Mouse (Mus musculus) neural tube, embryonic 13.5 days (tissue): ENCODE measurements around the gene Ankrd33b. TPM values are rescaled to one million over a fixed set of nuclear protein-coding genes. Genes with fewer than 3 reads are reported as not detected.

Experiments
- ATAC-seq: fragments of 200-750 bp; cut with Nextera tagmentation; 2 replicates; pipeline ENCODE4 v1.8.0; 2017; ENCODE audit warnings: low read depth, mild to moderate bottlenecking, moderate TSS enrichment, moderate library complexity
- H3K27ac ChIP-seq: fragments of 300-500 bp; sonication (generic); replicated peaks from 2 replicates; pipeline ENCODE4 v1.5.1; 2015; ENCODE audit warnings: moderate library complexity, mild to moderate bottlenecking, inconsistent platforms
- H3K27me3 ChIP-seq: fragments of 300-500 bp; sonication (generic); 2 replicates; pipeline ENCODE4 v1.6.1; 2015; ENCODE audit warnings: mild to moderate bottlenecking, inconsistent platforms
- H3K36me3 ChIP-seq: fragments of 300-500 bp; sonication (generic); 2 replicates; pipeline ENCODE4 v1.6.1; 2015; ENCODE audit warnings: mild to moderate bottlenecking, inconsistent platforms
- H3K4me1 ChIP-seq: fragments of 300-500 bp; sonication (generic); replicated peaks from 2 replicates; pipeline ENCODE4 v1.6.1; 2015; ENCODE audit warnings: inconsistent platforms
- H3K4me2 ChIP-seq: fragments of 300-500 bp; sonication (generic); 2 replicates; pipeline ENCODE4 v1.6.1; 2015; ENCODE audit warnings: inconsistent platforms, mild to moderate bottlenecking, moderate library complexity
- H3K4me3 ChIP-seq: fragments of 300-500 bp; sonication (generic); 2 replicates; pipeline ENCODE4 v1.5.1; 2015; ENCODE audit warnings: mild to moderate bottlenecking, inconsistent platforms
- H3K9ac ChIP-seq: fragments of 300-500 bp; sonication (generic); 2 replicates; pipeline ENCODE4 v1.6.1; 2015; ENCODE audit warnings: moderate library complexity, mild to moderate bottlenecking, inconsistent platforms
- H3K9me3 ChIP-seq: fragments of 300-500 bp; sonication (generic); 2 replicates; pipeline ENCODE4 v1.6.1; 2016; ENCODE audit warnings: inconsistent platforms
- WGBS: fragments of 180-500 bp; shearing (Covaris S2); methylation state at CpG from one replicate; pipeline ENCODE4 v1.1.7; 2015; 5-methylcytosine and 5-hydroxymethylcytosine counted together
- polyA plus RNA-seq: library from polyadenylated mRNA; unstranded; fragments of >200 nt; fragmentation: Nextera tagmentation; extraction: Ambion mirVana; gene quantifications from 2 replicates; pipeline ENCODE4 v1.2.1, GENCODE M21; 2015

Gene Ankrd33b
- polyA plus RNA-seq, 1 experiment from 2014 or later = 0.99 TPM

DNA sequence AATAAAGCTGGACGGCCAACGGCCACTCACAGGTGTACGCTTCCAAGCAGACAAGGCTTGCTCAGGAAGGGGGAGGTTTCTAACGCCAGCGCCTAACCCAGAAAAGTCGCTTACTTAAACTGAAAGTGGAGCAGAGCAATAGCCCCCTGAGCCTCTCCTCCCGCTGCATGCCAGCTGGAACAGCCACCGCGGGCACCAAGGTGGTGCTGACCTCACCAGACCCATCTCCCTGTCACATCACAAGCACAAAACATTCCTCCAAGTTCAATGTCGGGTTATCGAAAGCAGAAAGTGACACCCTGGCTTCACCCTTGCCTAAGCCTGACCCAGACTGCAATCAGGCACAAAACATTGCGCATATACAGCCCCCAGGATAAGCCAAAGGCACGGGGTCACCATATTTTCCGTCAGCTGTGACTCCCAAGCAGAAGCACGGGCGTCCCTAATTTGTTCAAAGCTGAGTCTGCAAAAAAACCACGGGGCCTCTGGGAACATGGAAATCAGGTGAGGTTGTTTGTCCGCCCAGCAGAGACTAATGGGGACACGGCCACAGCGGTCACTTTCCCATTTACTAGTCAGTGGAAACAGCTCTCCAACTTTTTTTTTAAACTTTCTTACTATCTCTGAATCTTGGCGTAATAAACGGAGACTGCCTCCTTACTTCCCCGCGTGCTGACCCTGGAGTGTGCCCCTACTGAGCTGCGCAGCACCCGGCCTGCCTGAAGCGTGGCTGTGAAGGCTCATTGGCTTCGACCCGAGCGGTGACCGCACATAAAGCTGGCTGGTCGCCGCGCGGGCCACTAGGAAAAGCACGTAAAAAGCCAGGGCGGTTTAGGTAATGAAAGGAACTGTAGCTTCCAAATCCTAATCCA is 1.6 kb downstream of the Ankrd33b start:
- Histone ChIP-seq H3K9ac (peak overlapping the region; percentile 72), H3K27ac (no peak overlapping the region), H3K9me3 (no peaks in the 10 kb centered on the region), H3K4me3 (peak overlapping the region; percentile 56), H3K36me3 (no peaks in the 10 kb centered on the region), H3K27me3 (peaks cover 81% of the 10 kb centered on the region), H3K4me1 (peaks cover 36% of the 10 kb centered on the region), H3K4me2 (peak overlapping the region; percentile 100)
- no peak for ATAC-seq
- 1% methylated on average over 37 of the region's 37 CpGs for WGBS

DNA sequence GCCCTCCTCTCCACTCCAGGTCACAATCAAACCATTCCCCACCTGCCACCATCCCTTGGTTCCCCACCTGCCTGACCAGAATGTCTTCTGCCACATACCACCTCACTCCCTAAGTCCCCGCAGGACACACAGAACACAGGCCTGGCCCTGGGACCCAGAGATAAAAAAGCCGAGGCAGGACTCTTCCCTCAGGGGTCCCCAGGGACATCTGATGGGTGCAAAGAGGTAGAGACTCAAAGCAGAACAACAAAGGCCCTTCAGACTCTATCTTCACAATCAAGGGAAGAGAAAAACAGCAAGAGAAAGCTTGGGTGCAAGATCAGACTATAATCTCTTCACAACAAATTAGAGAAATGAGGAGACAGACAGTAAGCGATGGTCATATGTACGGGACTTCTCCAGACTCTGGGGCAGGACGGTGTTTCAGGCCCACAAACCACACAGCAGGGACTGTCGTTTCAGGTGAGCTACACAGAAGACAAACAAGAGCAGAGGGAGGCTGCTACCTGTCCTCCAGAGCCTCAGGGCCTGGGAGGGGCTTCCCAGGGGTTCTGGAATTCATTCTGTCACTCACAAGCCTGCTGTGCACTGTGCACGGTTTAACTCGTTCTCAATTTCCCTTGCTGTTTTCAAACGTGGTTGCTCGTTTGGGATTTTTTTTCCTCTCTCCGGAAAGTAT is 2.3 kb downstream of the Ankrd33b start:
- H3K4me2 ChIP-seq = peak overlapping the region; percentile 100
- H3K9me3 ChIP-seq = no peaks in the 10 kb centered on the region
- H3K36me3 ChIP-seq = no peaks in the 10 kb centered on the region
- H3K4me3 ChIP-seq = peak overlapping the region; percentile 56
- H3K27me3 ChIP-seq = peaks cover 73% of the 10 kb centered on the region
- no peak for ATAC-seq
- no peak overlapping the region for H3K9ac ChIP-seq
- H3K27ac ChIP-seq = no peak overlapping the region
- 21% methylated on average over 11 of the region's 11 CpGs for WGBS
- H3K4me1 ChIP-seq = peaks cover 36% of the 10 kb centered on the region

DNA sequence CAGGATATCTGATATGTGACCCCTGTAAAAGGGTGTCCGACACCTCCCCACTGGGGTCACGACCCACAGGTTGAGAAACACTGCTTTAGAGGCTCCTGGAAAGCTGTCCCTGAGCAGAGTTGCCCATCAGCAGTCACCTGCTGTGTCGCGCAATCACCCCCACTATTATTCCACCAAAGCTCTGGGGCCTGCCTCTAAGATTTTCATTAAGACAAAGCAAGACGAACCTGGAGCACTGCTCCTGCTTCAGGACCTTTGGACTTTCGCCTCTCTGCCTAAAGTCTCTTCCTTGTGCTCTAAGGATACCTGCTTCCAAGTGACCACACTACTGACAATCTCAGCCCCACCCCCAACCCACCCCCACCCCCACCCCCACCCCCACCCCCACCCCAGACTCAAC is 3.1 kb downstream of the Ankrd33b start:
- ATAC-seq = no peak
- Histone ChIP-seq H3K4me3 (no peak overlapping the region), H3K27ac (no peak overlapping the region), H3K4me1 (peaks cover 35% of the 10 kb centered on the region), H3K27me3 (peaks cover 67% of the 10 kb centered on the region), H3K36me3 (no peaks in the 10 kb centered on the region), H3K9ac (no peak overlapping the region), H3K9me3 (no peaks in the 10 kb centered on the region), H3K4me2 (no peak overlapping the region)
- 57% methylated on average over 6 of the region's 6 CpGs for WGBS

DNA sequence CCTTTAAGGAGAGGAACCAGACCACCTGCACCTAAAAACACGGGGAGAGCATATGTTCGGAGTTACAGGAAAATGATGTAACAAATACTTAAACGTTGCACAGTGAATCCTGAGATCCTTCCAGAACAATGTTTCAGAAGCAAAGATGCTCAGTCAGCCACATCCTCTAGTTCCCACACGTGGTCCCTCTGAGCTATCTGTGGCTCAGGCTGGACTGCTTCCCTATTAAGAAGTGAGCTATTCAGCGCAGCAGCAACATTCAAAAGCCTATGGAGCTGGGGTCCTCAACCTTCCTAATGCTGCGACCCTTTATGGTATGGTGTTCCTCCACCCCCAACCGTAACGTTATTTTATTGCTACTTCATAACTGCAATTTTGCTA is 3.6 kb downstream of the Ankrd33b start:
- Histone ChIP-seq H3K9me3 (no peaks in the 10 kb centered on the region), H3K4me1 (peaks cover 31% of the 10 kb centered on the region), H3K27ac (no peak overlapping the region), H3K36me3 (no peaks in the 10 kb centered on the region), H3K9ac (no peak overlapping the region), H3K27me3 (peaks cover 63% of the 10 kb centered on the region), H3K4me2 (no peak overlapping the region), H3K4me3 (no peak overlapping the region)
- ATAC-seq = no peak
- 71% methylated on average over 8 of the region's 8 CpGs for WGBS

DNA sequence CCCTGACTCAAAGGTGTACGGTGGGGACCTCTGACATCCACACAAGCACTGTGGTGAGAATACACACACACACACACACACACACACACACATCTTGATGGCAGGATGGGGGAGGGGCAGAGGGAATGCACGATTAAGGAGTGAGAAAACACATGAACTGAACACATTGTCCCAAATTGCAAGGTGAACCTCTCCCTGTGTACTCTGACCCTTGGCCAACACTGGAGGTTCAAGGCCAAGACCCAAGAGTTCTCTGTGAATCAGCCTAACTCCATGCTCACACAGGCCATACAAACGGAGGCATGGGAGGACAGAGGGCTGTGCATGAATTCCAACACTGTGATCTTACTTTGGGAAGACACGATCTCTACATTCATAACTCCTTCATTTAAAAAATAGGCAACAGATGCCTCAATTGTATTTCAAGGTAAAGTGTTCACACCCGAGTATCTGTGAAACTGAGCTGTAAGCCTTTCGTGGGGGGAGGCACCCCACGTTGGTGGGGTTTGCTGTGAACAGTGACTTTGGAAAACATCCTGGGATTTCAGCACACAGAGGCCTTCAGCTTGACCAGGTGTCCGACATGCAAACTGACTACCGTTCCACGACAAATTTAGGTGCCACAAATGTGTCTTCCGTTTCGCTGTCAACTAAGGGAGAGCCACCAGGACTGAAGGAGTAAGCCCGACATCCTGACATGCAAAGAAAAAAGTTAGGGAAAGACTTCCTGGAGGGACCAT is 4.1 kb downstream of the Ankrd33b start:
- whole genome bisulfite sequencing = 84% methylated on average over 13 of the region's 13 CpGs
- no peak for ATAC-seq

DNA sequence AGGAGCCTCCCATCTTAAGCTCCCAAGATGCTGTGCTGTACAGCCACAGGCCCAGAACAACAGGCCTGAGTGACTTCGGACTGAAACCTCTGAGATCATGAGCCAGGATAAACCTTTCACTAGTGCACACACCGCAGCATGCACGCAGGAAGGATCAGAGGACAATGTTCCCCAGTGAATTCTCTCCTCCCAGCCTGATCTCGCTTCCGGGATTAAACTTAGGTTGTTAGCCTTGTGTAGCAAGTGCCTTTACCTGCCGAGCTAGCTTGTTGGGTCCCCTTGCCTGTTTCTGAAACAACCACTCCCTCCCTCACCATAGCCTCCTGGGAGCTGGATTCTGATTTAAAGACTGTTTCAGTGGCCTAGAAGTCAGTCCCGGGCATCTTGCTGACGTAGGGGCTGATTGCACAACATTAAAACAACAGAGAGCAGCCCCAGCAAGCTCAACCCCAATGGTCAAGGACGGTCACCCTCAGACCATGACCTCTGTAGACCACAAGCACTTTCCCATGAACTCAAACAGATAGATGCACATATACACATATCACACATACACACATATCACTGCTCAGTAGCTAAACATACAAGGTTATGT is 6.2 kb downstream of the Ankrd33b start:
- H3K4me3 ChIP-seq = no peak overlapping the region
- no peak overlapping the region for H3K9ac ChIP-seq
- H3K4me2 ChIP-seq = no peak overlapping the region
- H3K27me3 ChIP-seq = peaks cover 37% of the 10 kb centered on the region
- ATAC-seq = no peak
- no peaks in the 10 kb centered on the region for H3K36me3 ChIP-seq
- H3K9me3 ChIP-seq = no peaks in the 10 kb centered on the region
- 89% methylated on average over 9 of the region's 9 CpGs for WGBS
- peaks cover 11% of the 10 kb centered on the region for H3K4me1 ChIP-seq
- no peak overlapping the region for H3K27ac ChIP-seq

More for the DNA sequence above, 4.1 kb downstream of the Ankrd33b start:
- Histone ChIP-seq H3K4me2 (no peak overlapping the region), H3K27ac (no peak overlapping the region), H3K36me3 (no peaks in the 10 kb centered on the region), H3K4me1 (peaks cover 30% of the 10 kb centered on the region), H3K9ac (no peak overlapping the region), H3K9me3 (no peaks in the 10 kb centered on the region), H3K4me3 (no peak overlapping the region), H3K27me3 (peaks cover 58% of the 10 kb centered on the region)

DNA sequence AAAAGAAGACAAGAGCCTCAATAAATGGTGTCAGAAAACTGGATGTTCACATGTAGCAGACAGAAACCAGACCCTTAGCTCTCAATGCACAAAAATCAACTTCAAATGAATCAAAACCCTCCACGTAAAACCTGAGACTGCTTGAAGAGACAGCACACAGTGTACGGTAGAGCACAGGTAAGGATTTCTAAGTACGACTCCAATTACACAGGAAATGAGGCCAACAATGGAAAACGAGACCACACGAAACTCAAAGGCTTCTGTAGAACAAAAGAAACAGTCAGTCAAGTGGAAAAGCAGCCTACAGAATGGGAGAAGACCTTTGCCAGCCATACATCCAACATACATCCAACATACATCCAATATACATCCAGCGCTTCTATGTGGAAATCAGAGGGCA is 6.9 kb downstream of the Ankrd33b start:
- H3K9me3 ChIP-seq = no peaks in the 10 kb centered on the region
- no peak overlapping the region for H3K9ac ChIP-seq
- peaks cover 3% of the 10 kb centered on the region for H3K4me1 ChIP-seq
- no peak overlapping the region for H3K27ac ChIP-seq
- H3K4me2 ChIP-seq = no peak overlapping the region
- H3K4me3 ChIP-seq = no peak overlapping the region
- 84% methylated on average over 6 of the region's 6 CpGs for WGBS
- no peak for ATAC-seq
- H3K36me3 ChIP-seq = no peaks in the 10 kb centered on the region
- H3K27me3 ChIP-seq = peaks cover 29% of the 10 kb centered on the region

DNA sequence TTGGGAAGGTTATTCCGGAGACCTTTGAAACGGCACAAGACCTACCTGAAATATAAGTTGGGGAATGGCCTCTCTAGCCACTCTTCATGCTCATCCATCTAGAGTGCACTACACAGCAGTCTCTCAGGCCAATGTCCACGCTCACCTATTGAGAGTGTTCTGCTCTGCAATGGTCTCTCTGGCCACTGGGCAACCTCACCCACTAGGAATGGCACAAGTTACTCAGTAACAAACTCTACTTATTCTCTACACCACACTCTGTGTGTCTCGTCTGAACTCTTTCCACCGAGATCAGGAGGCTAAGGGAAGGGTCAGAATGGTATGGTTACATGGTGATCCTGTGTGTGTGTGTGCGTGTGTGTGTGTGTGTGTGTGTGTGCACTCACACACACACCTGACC is 7.7 kb downstream of the Ankrd33b start:
- 95% methylated on average over 6 of the region's 6 CpGs for WGBS
- peaks cover 22% of the 10 kb centered on the region for H3K27me3 ChIP-seq

DNA sequence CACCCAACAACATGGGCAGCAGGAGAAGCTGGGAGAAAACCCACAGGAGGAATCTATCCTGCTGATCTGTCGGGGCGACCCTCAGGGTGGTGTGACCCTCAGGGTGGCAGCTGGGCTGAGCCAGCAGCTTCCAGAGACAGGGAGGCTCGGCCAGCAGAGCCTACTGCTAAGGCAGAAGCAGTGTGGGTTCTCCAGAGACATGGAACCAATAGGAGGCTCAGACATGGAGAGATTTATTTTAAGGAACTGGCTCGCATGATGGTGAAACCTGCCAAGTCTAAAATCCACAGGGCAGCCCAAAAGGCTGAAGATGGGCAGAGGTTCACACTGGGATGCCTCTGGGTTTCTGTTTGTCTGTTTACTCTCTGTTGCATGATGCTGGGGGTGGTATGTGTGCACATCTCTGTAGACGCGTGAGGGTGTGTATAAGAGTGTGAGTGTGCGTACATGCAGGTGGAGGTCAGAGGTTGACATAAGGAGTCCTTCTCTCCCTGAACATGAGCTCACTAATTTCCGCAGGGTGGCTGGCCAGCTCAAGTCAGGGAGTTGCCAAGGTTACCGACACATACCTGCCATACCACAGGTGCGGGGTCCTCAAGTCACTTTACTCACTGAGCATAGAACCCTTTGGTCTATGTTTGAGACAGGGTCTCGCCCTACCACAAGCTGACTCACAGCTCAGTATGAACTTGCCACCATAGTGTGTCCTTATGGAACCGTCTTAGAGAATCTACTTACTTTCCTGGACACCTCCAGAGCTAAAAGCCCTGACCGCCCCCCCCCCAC is 14.8 kb downstream of the Ankrd33b start:
- Histone ChIP-seq H3K9me3 (no peaks in the 10 kb centered on the region), H3K4me1 (no peaks in the 10 kb centered on the region), H3K4me3 (no peak overlapping the region), H3K4me2 (no peak overlapping the region), H3K27me3 (no peaks in the 10 kb centered on the region), H3K9ac (no peak overlapping the region), H3K27ac (no peak overlapping the region), H3K36me3 (no peaks in the 10 kb centered on the region)
- ATAC-seq = no peak
- 90% methylated on average over 13 of the region's 13 CpGs for WGBS

More for the DNA sequence above, 7.7 kb downstream of the Ankrd33b start:
- H3K36me3 ChIP-seq = no peaks in the 10 kb centered on the region
- no peak overlapping the region for H3K4me2 ChIP-seq
- ATAC-seq = no peak
- no peak overlapping the region for H3K9ac ChIP-seq
- H3K4me3 ChIP-seq = no peak overlapping the region
- H3K9me3 ChIP-seq = no peaks in the 10 kb centered on the region
- no peaks in the 10 kb centered on the region for H3K4me1 ChIP-seq
- H3K27ac ChIP-seq = no peak overlapping the region

DNA sequence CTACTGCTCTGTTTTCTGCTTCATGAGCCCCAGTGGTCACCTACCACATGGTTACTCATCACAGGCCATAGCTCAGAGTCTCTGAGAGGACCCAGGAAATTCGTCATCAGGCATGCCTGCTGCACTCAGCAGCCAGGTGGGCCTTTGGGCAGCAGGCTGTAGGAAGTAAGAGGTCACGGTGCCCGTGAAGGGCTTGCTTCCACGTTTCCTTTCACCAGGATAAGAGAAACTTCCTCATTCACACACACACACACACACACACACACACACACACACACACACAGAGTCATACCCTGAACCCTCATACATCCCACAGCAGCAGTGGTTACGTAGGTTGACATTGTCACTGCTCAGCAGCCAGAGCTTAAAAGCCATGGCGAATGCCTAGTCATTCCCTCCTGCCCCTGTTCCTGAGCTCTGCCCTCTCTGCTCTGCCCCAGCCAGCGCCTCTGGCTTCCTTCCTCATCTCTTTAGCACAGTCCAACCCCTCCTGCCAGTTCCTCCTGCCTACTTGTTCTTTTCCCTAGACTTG is 17.6 kb downstream of the Ankrd33b start:
- Histone ChIP-seq H3K27ac (no peak overlapping the region), H3K36me3 (no peaks in the 10 kb centered on the region), H3K4me2 (no peak overlapping the region), H3K9me3 (no peaks in the 10 kb centered on the region), H3K4me3 (no peak overlapping the region), H3K27me3 (no peaks in the 10 kb centered on the region), H3K9ac (no peak overlapping the region), H3K4me1 (no peaks in the 10 kb centered on the region)
- ATAC-seq = no peak
- WGBS = 80% methylated on average over 7 of the region's 7 CpGs

DNA sequence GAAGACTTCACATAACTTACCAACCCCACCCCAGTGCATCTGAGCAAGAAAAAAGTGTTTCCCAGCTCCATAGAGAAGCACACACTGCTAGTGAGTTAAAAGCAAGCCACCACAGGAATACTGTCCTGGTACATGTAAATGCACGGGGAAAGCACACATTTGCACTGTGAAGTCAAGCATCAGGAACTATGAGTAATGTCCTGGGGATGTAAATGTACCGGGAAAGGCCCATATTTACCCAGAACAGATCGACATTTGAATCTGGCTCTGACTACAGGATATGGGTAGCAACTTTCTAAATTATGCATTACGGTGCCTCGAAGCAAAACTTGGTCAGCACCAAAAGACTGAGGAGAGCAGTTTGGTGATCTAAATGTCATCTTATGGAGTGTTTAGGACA is 18.5 kb downstream of the Ankrd33b start:
- Histone ChIP-seq H3K9me3 (no peaks in the 10 kb centered on the region), H3K9ac (no peak overlapping the region), H3K4me1 (no peaks in the 10 kb centered on the region; the same call in 1 of the 2 replicates), H3K4me3 (no peak overlapping the region), H3K36me3 (no peaks in the 10 kb centered on the region), H3K27ac (no peak overlapping the region), H3K4me2 (no peak overlapping the region), H3K27me3 (no peaks in the 10 kb centered on the region)
- WGBS = 86% methylated on average over 5 of the region's 5 CpGs
- no peak for ATAC-seq
